Mouse (Mus musculus): ENCODE data around the gene Rpf1.

- TF ChIP-seq EP300 (IDR thresholded peaks at IDR 0.05; ENCODE audit: insufficient read depth, low read depth, low read length) (no peak), CTCF (IDR thresholded peaks at IDR 0.05) (no peak)
Measured at GRCm38 (mm10) chr3:146499431-146500002, 21.7 kb downstream of the Rpf1 start, which contains the start of the genes Spata1 and Gng5.

Data from heart, adult 2 months (tissue).